Mouse (Mus musculus) WW6 (cell line): Measurements from ENCODE around the gene Gzmk.

Source experiments
- DNase-seq: peaks from one replicate; pipeline ENCODE4 v3.0.0-alpha.2; 2013; ENCODE audit warnings: low read depth, low spot score

Gene Gzmk

GRCm38 (mm10) chr13:113203146-113203545, 22.6 kb downstream of the Gzmk start:
- DNase-seq = no peak

DNA sequence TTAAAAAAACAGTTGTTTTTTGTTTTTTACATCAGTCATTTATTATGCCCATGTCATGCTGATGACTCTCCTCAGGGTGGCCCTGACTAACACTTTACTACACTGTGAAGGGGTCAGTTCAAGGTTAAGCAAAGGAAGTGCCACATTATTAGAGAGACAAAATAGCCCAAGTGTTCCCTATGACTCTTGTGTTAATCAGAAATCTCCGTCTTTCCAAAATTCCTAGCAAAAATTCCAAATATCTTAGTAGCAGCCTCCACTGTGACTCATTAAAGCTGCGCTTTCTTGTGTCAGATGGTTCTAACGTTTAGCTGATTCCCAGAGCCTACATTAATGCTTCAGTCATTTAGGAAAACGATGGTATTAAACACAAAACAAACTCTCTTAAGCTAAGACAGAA, 23.5 kb downstream of the Gzmk start:
- DNase-seq = no peak

GRCm38 (mm10) chr13:113201631-113202030, 24.1 kb downstream of the Gzmk start:
- no peak for DNase-seq

DNA sequence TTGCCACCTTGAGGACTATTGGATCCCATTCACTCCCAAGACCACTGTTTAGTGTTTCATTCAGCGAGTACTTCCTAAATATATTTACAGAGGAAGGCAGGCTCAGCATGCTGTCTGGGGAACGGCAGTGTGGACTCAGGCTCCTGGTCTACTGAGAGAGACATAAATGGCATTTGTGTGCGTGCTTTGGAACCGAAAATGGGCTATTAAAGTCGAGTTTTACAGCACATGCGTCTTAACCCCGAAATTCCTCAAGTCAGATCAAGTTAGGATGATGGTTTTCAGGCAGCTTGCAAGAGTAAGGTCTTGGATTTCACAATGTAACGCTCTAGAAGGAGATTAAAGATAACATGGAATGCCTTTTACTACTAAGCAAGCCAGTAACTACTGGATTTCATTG, 25.0 kb downstream of the Gzmk start:
- no peak for DNase-seq

- DNase-seq = no peak
Measured at GRCm38 (mm10) chr13:113199331-113199730, 26.4 kb downstream of the Gzmk start.

- no peak for DNase-seq
Measured at GRCm38 (mm10) chr13:113197872-113198502, 27.7 kb downstream of the Gzmk start.

GRCm38 (mm10) chr13:113196808-113197674, 28.7 kb downstream of the Gzmk start:
- DNase-seq = no peak

- DNase-seq = no peak
Measured at GRCm38 (mm10) chr13:113183720-113184119, 42.0 kb downstream of the Gzmk start.

DNA sequence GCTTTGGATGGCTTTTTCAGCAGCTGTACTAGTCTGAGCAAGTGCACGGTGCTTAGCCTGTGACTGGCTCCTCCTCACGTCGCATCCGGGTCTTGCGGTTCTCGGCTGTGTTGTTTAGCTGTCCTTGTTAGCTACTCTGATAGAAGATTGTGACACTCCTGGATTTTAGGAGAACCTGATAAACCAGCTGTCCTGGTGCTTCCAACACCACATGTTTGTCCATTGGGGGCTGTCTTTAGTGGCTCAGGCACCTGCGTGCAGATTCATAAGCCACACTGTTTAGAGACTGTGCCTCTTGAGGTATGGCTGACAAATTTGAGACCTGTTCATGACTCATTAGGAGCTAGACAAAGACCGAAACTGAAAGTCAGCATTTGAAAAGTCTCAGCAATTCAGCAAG, 42.4 kb downstream of the Gzmk start:
- DNase-seq = no peak

- no peak for DNase-seq
Measured at GRCm38 (mm10) chr13:113174162-113174561, 51.5 kb downstream of the Gzmk start.

- DNase-seq = no peak
Measured at GRCm38 (mm10) chr13:113170256-113170655, 55.5 kb downstream of the Gzmk start.

- DNase-seq = no peak
Measured at GRCm38 (mm10) chr13:113168018-113168534, 57.6 kb downstream of the Gzmk start.

DNA sequence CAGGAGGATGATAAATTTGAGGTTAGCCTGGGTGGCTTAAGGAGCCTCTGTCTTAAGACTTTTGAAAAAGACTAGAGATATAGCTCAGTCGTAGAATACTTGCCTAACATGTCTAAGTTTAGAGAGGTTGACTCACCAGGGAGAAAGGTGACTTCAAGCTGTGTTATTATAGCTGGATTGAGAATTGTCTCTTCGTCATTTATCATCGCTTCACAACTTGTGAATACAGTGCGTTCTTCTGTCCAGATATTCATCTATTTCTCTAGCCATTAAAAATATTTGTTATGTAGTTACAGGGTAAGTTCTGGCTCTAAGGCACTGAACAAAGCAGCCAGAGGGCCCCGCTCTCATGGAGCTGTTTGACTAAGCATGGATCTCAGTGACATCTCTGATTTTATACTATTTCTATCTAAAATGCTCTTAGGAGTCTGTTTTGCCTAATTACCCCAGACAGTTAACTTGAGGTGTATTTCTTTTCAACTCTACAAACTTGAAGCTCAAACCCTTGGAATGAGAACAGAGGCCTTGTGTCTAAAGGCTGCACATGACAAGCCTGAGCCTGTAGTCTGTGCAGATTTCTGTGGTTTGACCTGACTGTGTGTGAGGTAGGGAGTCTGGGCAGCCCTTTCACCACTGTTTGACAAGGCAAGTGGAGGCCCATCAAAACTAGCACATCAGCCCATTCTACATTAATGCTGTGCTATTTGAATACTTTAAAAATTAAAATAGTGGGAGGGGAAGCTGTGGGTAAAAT, 61.3 kb downstream of the Gzmk start:
- no peak for DNase-seq

GRCm38 (mm10) chr13:113151556-113151955, 74.2 kb downstream of the Gzmk start:
- DNase-seq = no peak

- no peak for DNase-seq
Measured at GRCm38 (mm10) chr13:113139597-113139996, 86.1 kb downstream of the Gzmk start.

DNA sequence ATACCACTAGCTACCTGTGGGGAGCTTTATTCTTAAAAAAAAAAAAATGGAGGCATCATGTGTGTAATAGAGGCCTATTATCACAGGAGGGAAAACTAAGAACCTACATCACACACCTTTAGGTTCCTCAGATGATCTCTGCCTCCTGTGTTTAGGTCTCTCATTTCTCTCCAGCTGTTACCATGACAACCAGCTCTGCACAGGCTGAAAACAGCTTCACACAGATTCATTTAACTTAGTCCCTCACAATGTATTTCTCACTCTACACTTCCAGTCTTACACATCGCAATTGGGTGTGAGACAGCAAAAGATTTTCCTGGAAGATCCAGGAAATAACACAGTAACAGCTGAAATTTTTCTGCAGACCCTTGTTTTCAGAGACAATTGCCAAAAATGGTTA, 95.7 kb downstream of the Gzmk start:
- no peak for DNase-seq
